Mouse (Mus musculus): Measurements from ENCODE around the gene Dcaf12l1.
"Not testable (repeated sequence)": the region's sequence is repeated elsewhere in the genome, so short reads cannot be mapped to it uniquely, and the experiment has no call there.

Dcaf12l1 gene

DNA sequence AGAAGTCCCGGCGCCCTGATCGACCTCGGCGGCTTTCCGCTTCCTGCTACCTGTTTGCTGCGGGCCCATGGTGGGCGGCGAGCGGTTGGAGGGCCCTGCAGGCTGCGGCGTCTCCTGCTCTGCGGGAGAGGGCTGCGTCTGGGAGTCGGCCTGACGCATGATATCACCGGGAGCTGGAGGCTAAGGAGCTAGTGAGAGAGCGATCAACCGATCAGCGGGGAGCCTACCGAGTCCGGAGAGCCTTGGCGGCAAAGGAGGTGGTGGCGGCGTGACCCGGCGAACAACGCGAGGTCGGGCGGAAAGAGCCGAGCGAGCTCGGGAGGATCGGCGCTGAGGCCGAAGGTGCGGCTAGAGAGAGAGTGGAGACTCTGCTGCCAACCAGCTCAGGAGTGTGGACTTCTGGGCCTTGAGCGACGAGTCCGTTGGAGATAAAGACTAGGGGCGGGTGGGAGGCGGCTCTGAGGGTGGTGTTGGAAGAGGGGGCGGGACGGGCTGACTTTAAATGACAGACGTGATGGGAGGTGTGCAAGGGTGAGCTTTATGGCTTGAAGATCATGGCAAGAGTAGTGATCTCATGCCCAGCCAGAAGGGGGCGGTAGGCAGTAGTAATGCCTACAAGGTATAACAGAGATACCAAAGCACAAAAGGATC is at the start of gene Dcaf12l1:
Gene Dcaf12l1, minus strand, starts transcription at position 437 of the 651 bp plus-strand sequence.
- DNase-seq (ENCODE audit: extremely low read depth, insufficient read length, low spot score): no peak

DNA sequence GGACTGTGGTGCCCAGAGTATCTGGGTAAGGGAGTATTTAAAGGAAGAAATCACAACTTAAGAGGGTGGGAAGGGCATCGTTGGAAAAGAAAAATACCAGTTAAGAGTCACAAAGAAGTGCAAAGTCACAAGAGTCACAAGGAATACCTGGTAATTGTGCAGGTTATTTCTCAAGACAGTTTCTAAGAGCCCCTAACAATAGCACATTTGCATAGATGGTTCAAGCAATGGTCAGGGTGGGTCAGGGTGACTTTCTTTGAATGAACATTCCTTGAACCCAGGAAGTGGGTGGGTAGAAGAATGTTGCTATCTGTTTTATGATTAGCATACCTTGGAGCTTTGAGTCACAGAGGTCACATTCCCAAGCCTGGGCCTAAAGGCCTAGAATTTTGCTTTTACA is 19.4 kb upstream of the Dcaf12l1 start:
- DNase-seq (ENCODE audit: extremely low read depth, insufficient read length, low spot score): not testable (repeated sequence)

DNA sequence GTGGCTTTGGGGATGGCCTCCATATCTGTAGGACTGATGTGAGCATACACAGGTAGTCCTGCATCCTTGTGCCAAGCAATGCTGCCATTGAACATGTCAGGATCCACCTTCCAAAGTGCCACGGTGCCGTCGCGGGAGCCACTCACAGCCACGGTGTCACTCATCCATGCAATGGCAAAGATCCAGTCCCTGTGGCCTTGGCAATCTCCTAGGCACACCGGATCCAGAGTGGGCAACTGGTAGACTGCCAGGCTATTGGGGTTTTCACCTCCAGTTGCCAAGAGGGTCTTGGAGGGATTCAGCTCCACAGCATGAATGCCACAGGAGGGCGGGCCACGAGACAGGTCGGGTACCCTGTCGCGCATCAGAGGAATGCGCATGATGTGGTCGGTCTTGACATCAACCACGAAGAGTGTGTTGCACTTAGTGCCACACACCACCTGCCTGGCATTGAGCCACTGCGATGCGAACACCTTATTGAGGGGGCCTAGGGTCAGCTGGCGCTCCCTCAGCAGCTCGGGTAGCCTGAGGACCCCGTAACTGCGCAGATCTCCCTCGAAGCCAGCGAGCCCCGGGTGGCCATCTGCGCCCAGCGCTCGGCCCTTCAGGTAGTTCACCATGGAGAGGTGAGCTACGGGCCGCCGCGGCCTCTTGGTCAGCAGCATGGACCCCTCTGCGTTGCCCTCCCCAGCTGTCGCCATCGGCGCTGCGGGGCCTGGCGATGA is 799 bp downstream of the Dcaf12l1 start:
- no peak for DNase-seq (ENCODE audit: extremely low read depth, insufficient read length, low spot score)

Data from 3134 (cell line).